Mouse (Mus musculus): ENCODE data around the gene Phkg1.

Gene Phkg1

DNA sequence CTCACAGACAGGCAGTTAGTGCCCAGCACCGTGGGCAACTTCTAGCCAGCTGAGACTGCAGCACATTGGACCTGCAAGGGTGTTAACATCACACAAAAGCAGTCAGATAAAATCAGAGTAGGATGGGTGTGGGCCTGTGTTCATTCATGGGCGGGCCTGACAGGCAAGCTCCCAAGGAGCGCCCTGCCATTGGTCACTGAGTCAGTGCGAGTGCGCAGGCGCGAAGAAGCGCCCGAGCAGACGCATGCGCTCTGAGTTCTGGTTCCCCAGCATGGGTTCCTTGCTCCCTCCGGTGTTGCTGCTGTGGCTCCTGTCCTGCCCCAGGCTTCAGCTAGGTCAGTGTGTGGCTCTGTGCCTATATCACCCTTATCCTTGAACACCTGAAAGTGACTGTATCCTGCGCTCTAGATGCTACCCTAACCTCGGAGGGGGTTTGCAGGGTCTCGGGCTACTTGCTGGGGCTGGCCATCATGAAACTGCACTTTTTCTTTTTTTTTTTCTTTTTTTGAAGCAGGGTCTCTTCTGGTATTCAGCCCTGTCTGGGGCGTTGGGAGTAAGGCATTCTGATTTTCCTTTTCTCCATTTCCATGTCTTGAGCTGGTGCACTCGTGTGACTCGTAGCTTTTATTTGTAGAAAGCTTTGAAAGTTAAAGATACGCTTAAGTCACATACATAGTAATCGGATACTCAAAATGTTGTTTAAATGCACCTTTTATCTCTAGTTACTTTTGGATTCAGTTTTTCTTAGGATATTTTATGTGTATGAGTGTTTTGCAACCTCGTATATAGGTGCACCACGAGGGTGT, 51.4 kb downstream of the Phkg1 start, which contains the start of gene Sumf2:
Gene Sumf2 (plus strand): TSS at position 235 of the 806 bp plus-strand sequence.
- ATAC-seq (ENCODE audit: insufficient number of reproducible peaks, low FRiP score, low TSS enrichment): peak; percentile 98

DNA sequence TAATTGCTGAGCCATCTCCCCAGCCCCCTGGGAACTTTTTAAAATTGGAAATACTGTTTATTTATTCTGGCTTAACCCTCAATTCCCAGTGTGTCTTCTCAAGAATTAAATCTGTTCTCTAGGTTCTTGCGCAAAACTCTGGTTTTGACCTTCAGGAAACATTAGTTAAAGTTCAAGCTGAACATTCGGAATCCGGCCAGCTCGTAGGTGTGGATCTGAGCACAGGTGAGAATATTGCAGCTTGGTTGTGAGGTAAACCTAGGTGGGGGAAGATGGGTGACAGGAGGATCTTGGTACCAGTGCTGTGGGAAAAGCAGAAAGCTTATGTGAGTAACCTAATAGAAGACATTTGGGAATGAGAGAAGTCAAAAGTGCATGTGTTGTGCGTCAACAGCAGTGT, 53.5 kb downstream of the Phkg1 start:
- ATAC-seq (ENCODE audit: insufficient number of reproducible peaks, low FRiP score, low TSS enrichment): no peak
